Mouse (Mus musculus) left cerebral cortex, adult 18-20 months (tissue): ENCODE measurements around the gene Bmf. TPM values are rescaled to one million over a fixed set of nuclear protein-coding genes. Genes with fewer than 3 reads are reported as not detected.

ENCODE experiments used
- DNase-seq, 2 experiments: peaks; one replicate each; pipeline ENCODE4 v3.0.0; 2021 to 2022; ENCODE audit warnings: low spot score in 2 of 2, mixed read lengths in 1 of 2
- total RNA-seq, 2 experiments: library from RNA; stranded (reverse); gene quantifications; 2 replicates each; pipeline ENCODE4 v1.2.3; 2021

Gene Bmf
- total RNA-seq, 2 experiments from 2014 or later, result 1.8 TPM

DNA sequence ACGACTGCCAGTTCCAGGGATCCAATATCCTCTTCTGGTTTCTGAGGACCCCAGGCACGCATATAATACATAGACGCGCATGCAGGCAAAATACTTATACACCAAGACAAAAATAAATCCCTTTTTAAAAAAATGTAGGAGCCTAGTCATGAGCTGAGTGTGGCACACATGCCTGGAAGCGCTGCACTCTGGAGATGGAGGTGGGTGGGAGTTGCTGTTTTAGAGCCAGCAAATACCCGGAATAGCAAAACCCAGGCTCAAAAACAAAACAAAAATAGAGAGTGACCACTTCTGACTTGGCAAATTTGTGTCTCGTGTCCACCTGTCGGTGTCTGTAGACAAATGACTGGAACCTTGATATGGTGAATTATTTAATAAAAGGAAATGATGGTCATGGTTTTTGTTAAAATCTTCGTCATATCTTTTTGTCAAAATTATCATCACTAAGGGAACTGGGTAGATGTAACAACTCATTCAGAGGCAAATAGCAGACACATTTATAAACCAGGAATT, 65.0 kb downstream of the Bmf start:
- peak in 1 of 2 experiments; percentile 36 for DNase-seq

DNA sequence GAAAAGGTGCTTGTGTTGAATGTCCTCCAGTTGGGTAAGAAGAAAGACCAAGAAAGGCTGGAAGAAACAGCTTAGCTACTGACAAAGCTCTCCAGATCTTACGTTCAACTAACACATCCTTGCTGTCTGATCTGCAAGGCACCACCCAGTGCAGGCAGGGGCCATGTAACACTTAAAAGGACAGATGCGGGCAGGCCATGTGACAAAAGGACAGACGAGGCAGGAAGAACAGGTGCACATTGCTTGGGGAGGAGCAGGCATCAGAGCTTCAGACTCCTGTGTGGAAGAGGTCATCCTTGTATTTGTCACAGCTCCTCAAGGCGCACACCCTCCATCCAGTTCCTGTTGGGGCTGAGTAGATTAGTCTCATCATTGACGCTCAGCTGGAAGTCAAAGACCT, 66.5 kb downstream of the Bmf start:
- DNase-seq, result no peak

DNA sequence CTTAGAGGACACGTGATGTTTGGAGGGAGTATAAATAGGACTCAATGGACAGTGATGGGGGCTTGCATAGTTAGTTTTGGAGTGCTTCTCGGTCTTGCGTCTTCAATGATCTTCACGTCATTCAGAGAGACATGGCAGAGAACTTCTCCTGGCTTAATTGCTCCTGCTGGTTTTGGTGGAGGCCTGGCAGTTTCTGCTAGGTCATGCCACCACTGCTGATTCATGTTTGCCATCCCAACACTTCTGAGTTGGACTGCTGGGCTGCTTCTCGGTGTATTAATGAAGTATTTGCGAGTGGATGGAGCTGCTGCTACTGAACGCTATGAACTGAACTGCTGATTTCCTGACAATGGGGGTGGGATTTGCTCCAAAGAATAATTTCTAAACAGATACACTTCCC, 68.6 kb downstream of the Bmf start:
- no peak for DNase-seq

DNA sequence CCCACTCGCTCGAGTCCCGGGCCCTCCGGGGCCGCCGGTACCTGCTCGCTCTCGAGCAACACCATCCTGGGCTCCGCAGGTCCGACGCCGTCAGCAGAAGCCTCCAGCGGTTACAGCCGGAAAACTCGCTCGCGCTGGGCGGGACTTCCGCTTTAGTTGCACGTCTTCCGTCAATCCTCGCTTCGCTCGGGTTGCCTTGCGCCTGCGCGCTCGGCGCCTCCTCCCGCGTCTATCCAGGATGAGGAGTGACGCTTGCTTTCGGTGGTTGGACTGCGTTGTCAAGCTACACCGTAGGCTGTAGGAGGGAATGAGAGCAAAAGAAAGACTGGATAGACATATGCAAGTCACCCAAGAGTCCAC, 70.0 kb downstream of the Bmf start, which contains the start of gene Srp14:
Srp14 (minus strand) TSS at position 162 of the 360 bp plus-strand sequence.
- peak; percentile 92 to 94 for DNase-seq

DNA sequence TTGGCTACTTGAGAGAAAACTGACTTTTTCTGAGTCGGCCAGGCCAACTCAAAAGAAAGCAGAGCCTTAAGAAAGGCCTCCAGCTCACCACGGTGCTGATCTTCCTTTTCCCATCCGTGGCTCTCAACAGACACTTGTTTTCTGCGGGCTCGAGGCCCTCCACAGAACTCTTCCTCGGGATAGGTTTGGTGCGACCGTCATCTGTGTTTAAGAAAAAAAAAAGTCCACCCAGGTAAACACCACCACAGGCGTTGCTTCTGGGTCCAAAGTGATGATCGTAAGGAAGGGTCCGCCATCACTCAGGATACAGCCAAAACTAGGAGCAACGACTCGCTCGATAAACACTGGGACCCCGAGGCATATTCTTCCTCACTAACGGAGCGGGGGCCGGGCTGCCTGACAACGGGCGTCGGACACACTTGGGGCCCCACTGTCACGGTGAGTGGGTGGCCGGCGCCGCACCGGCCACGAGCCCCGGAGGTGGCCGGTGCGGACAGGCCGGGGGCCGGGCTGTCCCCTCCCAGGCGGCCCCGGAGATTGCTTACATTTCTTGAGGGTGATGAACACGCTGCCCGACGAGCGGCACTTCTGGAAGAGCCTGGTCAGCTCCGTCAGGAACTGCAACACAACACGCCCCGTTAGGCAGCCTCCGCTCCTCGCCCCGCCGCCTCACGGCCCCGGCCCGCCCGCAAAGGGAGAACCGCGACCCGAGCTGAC, 70.5 kb downstream of the Bmf start:
- no peak for DNase-seq

Other genes with a start within 250 kb of the Bmf start
- 10 to 100 TPM in 1 of 2 experiments, 1 to 10 TPM in 1; 9.5 to 10.0 TPM for gene Gpr176, start 176.3 kb downstream of the Bmf start, total RNA-seq
- gene Eif2ak4, start 161.1 kb downstream of the Bmf start, total RNA-seq, result 10 to 100 TPM; 18.8 to 21.5 TPM
- 100 to 1,000 TPM; 160 to 170 TPM for gene Srp14, start 70.0 kb downstream of the Bmf start, total RNA-seq
- 1 to 10 TPM; 1.0 to 1.1 TPM for gene Bub1b, start 48.5 kb upstream of the Bmf start, total RNA-seq
- gene Pak6, start 113.6 kb upstream of the Bmf start, total RNA-seq, result 10 to 100 TPM; 79.7 to 86.4 TPM
- gene Ankrd63, start 154.3 kb upstream of the Bmf start, total RNA-seq, result 10 to 100 TPM; 27.5 to 33.7 TPM
- 1 to 10 TPM; 3.0 to 3.1 TPM for gene Plcb2, start 178.8 kb upstream of the Bmf start, total RNA-seq
- 10 to 100 TPM; 48.7 to 49.6 TPM for gene Inafm2, start 196.1 kb upstream of the Bmf start, total RNA-seq
- gene Ccdc9b, start 213.0 kb upstream of the Bmf start, total RNA-seq, result 1 to 10 TPM; 4.4 to 4.8 TPM
- not detected for gene Phgr1, start 223.1 kb upstream of the Bmf start, total RNA-seq
- 100 to 1,000 TPM; 184 to 206 TPM for gene Disp2, start 230.0 kb upstream of the Bmf start, total RNA-seq